Mouse (Mus musculus) stomach, postnatal 0 days (tissue): Measurements from ENCODE around the gene Cryba4.

ENCODE experiments used
- CTCF ChIP-seq: IDR thresholded peaks from 2 replicates; pipeline ENCODE4 v1.5.1; 2016; ENCODE audit warnings: antibody characterized with exemption, low read depth, mild to moderate bottlenecking, moderate library complexity
- EP300 ChIP-seq: optimal IDR thresholded peaks from 2 replicates; pipeline ENCODE3; 2016; ENCODE audit warnings: antibody characterized with exemption

GRCm38 (mm10) chr5:112286984-112287641 lies 34.8 kb upstream of the Cryba4 start:
- TF ChIP-seq CTCF (no peak), EP300 (no peak)
